Mouse (Mus musculus) myocyte (in vitro differentiated cells): ENCODE measurements around the gene Col13a1.

ENCODE experiments used
- CEBPB ChIP-seq: IDR thresholded peaks from 2 replicates; pipeline ENCODE4 v1.6.1; 2011; ENCODE audit warnings: mild to moderate bottlenecking, moderate library complexity; ENCODE audit not compliant: poor library complexity, insufficient read depth, severe bottlenecking
- E2F4 ChIP-seq: IDR thresholded peaks from one replicate; pipeline ENCODE4 v1.6.1; 2011; ENCODE audit warnings: mild to moderate bottlenecking, control low read depth, moderate library complexity; ENCODE audit not compliant: insufficient read depth
- POLR2A ChIP-seq: IDR thresholded peaks from one replicate; pipeline ENCODE4 v1.6.1; 2011; ENCODE audit warnings: low read depth, mild to moderate bottlenecking, control low read depth, moderate library complexity; ENCODE audit not compliant: insufficient read length
- POLR2AphosphoS2 ChIP-seq: IDR thresholded peaks from one replicate; pipeline ENCODE4 v1.6.1; 2011; ENCODE audit warnings: low read depth, control low read depth; ENCODE audit not compliant: insufficient read length
- TCF12 ChIP-seq: IDR thresholded peaks from one replicate; pipeline ENCODE4 v1.6.1; 2011; ENCODE audit warnings: mild to moderate bottlenecking, control low read depth; ENCODE audit not compliant: poor library complexity, insufficient read depth, severe bottlenecking
- USF1 ChIP-seq: IDR thresholded peaks from one replicate; pipeline ENCODE4 v1.6.1; 2011; ENCODE audit warnings: low read depth, mild to moderate bottlenecking, control low read depth, moderate library complexity

DNA sequence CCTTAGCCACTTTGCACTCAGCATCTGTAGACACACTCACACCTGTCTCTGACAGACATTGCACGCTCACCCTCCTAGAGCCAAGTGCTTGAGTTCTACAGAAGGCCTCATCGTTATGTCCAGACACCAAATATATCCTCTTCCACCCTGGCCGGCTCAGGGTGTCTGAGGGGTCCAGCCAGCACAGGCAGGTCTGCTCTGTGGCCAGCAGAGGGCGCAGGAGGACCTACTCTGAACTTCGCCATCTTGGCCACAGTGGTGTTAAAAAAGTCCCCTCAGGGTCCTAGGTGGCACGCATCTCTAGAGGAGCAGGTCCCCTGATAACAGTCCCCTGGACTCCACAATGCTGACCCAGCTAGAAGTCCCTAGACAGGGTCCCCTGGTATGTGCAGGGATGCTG lies 101.1 kb downstream of the Col13a1 start:
- TF ChIP-seq POLR2AphosphoS2, result no peak
- TF ChIP-seq TCF12, result no peak
- no peak for TF ChIP-seq POLR2A
- no peak for TF ChIP-seq E2F4
- TF ChIP-seq USF1, result no peak
- no peak for TF ChIP-seq CEBPB
